ENCODE assay signal across 9 mouse cellular contexts in the genomic region with DNA sequence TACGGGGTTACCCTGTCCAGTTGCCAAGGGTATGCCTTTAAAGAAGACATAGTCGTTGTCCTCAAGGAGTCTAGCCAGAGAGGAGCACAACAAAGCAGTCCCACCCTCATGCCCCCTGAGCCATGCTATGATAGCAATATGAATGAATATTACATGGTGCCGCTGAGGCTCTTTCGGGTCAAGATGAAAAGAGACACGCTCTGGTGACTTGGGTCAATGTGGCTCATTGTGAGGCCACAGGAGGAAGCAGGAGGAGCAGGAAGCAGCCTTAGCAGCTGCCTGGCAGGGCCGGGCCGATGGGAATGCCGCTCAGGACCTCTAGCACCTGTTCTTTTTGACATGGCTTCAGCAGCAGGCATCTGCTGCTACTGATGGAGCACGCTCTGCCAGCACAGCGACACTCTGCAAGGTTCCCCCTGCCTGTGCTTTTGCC.
DNase-seq lines count a peak whose midpoint lies in the region; ATAC-seq and TF ChIP-seq lines count a peak whose summit lies in the region.
"Had no signal": no experiment of that assay in that cellular context is flagged by ENCODE, and none has a peak within 500 bp of the region (broad histone marks: within the 10 kb centered on the region; RNA-seq: fewer than 3 reads in every experiment).

No protein-coding gene starts in this region.

- no peaks in the 10 kb centered on the region for H3K36me3 ChIP-seq in ES-Bruce4 (ENCODE audit: control insufficient read depth, insufficient read depth, low read length, poor library complexity, severe bottlenecking)
- H3K36me3 ChIP-seq in forebrain, embryonic 14.5 days (ENCODE audit: control insufficient read depth, insufficient read depth, low read length) = no peaks in the 10 kb centered on the region
- H3K36me3 ChIP-seq in liver, embryonic 13.5 days = no peaks in the 10 kb centered on the region

- 0 out of 2 replicates have a peak overlapping the region, but pooled peaks have one; percentile 1 for H3K9ac ChIP-seq in ES-Bruce4 (ENCODE audit: low read depth, poor library complexity, severe bottlenecking)
- no peak overlapping the region for H3K9ac ChIP-seq in forebrain, embryonic 14.5 days (ENCODE audit: low read length)
- peak overlapping the region; percentile 3; the same call in 1 of the 2 replicates for H3K9ac ChIP-seq in liver, embryonic 13.5 days

- H3K27me3 ChIP-seq in ES-Bruce4 (ENCODE audit: control insufficient read depth, insufficient read depth, low read length, poor library complexity, severe bottlenecking) = no peaks in the 10 kb centered on the region
- no peaks in the 10 kb centered on the region for H3K27me3 ChIP-seq in forebrain, embryonic 14.5 days (replicated peaks; ENCODE audit: control insufficient read depth, insufficient read depth, low read length)
- H3K27me3 ChIP-seq in liver, embryonic 13.5 days = no peaks in the 10 kb centered on the region

- peak; percentile 29; the same call in 1 of the 2 replicates for ATAC-seq in forebrain, embryonic 14.5 days
- ATAC-seq in liver, embryonic 13.5 days (ENCODE audit: low read depth) = peak; percentile 46

- TF ChIP-seq CTCF in gastrocnemius, adult 2 months (IDR thresholded peaks at IDR 0.05) = no peak
- TF ChIP-seq CTCF in ES-Bruce4 (IDR thresholded peaks at IDR 0.05; ENCODE audit: low read depth, low read length) = no peak

- DNase-seq in gastrocnemius, adult 2 months = peak; percentile 32
- DNase-seq in gastrocnemius, adult 18-20 months (ENCODE audit: low spot score) = no peak
- peak; percentile 22 for DNase-seq in forebrain, embryonic 14.5 days (ENCODE audit: low spot score)
- DNase-seq in liver, embryonic 13.5 days = no peak
- DNase-seq in right cerebral cortex, postnatal 36 days (ENCODE audit: low spot score in 2 of 2) = no peak
- no peak for DNase-seq in cerebellum, adult 11 months
- DNase-seq in cerebellum, adult 8-10 months = no peak
- DNase-seq: kidney, postnatal 36 days had no signal

- no peak overlapping the region for H3K27ac ChIP-seq in gastrocnemius, adult 2 months
- H3K27ac ChIP-seq in ES-Bruce4 (ENCODE audit: insufficient read depth, low read length) = peak overlapping the region; percentile 21; the same call in 1 of the 2 replicates
- no peak overlapping the region for H3K27ac ChIP-seq in forebrain, embryonic 14.5 days (ENCODE audit: low read depth, low read length)
- H3K27ac ChIP-seq in liver, embryonic 13.5 days = peak overlapping the region; percentile 78

- no peaks in the 10 kb centered on the region for H3K4me1 ChIP-seq in ES-Bruce4 (ENCODE audit: control insufficient read depth, insufficient read depth, low read length)
- 0 out of 2 replicates have a peak, but pooled peaks cover under 1% of the 10 kb centered on the region for H3K4me1 ChIP-seq in forebrain, embryonic 14.5 days (ENCODE audit: control insufficient read depth, insufficient read depth, low read length)
- H3K4me1 ChIP-seq in liver, embryonic 13.5 days (replicated peaks) = peaks cover 62% of the 10 kb centered on the region

- no peak overlapping the region for H3K4me3 ChIP-seq in gastrocnemius, adult 2 months
- H3K4me3 ChIP-seq in ES-Bruce4 (ENCODE audit: low read depth, low read length) = peak overlapping the region; percentile 14; the same call in 1 of the 2 replicates
- no peak overlapping the region for H3K4me3 ChIP-seq in forebrain, embryonic 14.5 days (ENCODE audit: low read depth, low read length)
- no peak overlapping the region for H3K4me3 ChIP-seq in liver, embryonic 13.5 days (replicated peaks)

- H3K9me3 ChIP-seq in ES-Bruce4 (replicated peaks; ENCODE audit: control insufficient read depth, insufficient read depth, low read length, poor library complexity, severe bottlenecking) = no peaks in the 10 kb centered on the region
- H3K9me3 ChIP-seq in forebrain, embryonic 14.5 days (replicated peaks; ENCODE audit: control insufficient read depth, low read length) = no peaks in the 10 kb centered on the region
- no peaks in the 10 kb centered on the region for H3K9me3 ChIP-seq in liver, embryonic 13.5 days (replicated peaks)

- no peak overlapping the region for H3K4me2 ChIP-seq in forebrain, embryonic 14.5 days (ENCODE audit: low read length)
- peak overlapping the region; percentile 45 for H3K4me2 ChIP-seq in liver, embryonic 13.5 days

- TF ChIP-seq EP300 in ES-Bruce4 (IDR thresholded peaks at IDR 0.05; ENCODE audit: insufficient read depth, low read depth, low read length) = no peak

- 38% methylated on average over 10 of the region's 10 CpGs for WGBS in forebrain, embryonic 14.5 days
- WGBS in liver, embryonic 13.5 days (ENCODE audit: insufficient replicate concordance) = 74% methylated on average over 10 of the region's 10 CpGs

- no peak for TF ChIP-seq POLR2A in ES-Bruce4 (IDR thresholded peaks at IDR 0.05; ENCODE audit: insufficient read depth, low read length)

- intact Hi-C loops in gastrocnemius, adult 2 months (cut with DNase I) = no loop called here

Comparison
In these comparisons a context has a peak if more than half of its experiments do, and no peak if none do; other contexts are left out.
1. DNase-seq: peak in gastrocnemius, adult 2 months (single experiment) and forebrain, embryonic 14.5 days (single experiment); none in gastrocnemius, adult 18-20 months (single experiment), liver, embryonic 13.5 days (single experiment), right cerebral cortex, postnatal 36 days (0 of 2), cerebellum, adult 11 months (single experiment) and cerebellum, adult 8-10 months (single experiment).
2. H3K27ac ChIP-seq: peak in ES-Bruce4 (single experiment) and liver, embryonic 13.5 days (single experiment); none in gastrocnemius, adult 2 months (single experiment) and forebrain, embryonic 14.5 days (single experiment).